Mouse (Mus musculus) urinary bladder, postnatal 36 days (tissue): Measurements from ENCODE around the gene Ctcf.

Experiments
- DNase-seq, 2 experiments: peaks; one replicate each; pipeline ENCODE4 v3.0.0; 2022; ENCODE audit warnings: low spot score in 2 of 2, mixed read lengths in 1 of 2

The Ctcf gene

GRCm38 (mm10) chr8:105648929-105649328 is 12.6 kb downstream of the Ctcf start:
- DNase-seq = no peak

- DNase-seq = no peak
Measured at GRCm38 (mm10) chr8:105657641-105658040, 21.3 kb downstream of the Ctcf start.

GRCm38 (mm10) chr8:105661167-105661566 is 24.8 kb downstream of the Ctcf start:
- no peak for DNase-seq

- DNase-seq = no peak
Measured at GRCm38 (mm10) chr8:105677891-105678290, 41.5 kb downstream of the Ctcf start.

- DNase-seq = no peak
Measured at GRCm38 (mm10) chr8:105685325-105685724, 49.0 kb downstream of the Ctcf start.

- DNase-seq = peak; percentile 41 to 62
Measured at GRCm38 (mm10) chr8:105685796-105686308, 49.5 kb downstream of the Ctcf start, which contains the start of gene Carmil2. Gene Carmil2 (plus strand): TSS chr8:105686274.

- DNase-seq = no peak
Measured at GRCm38 (mm10) chr8:105686551-105686950, 50.2 kb downstream of the Ctcf start.

- no peak for DNase-seq
Measured at GRCm38 (mm10) chr8:105687512-105687911, 51.1 kb downstream of the Ctcf start.

GRCm38 (mm10) chr8:105688242-105688752 is 51.9 kb downstream of the Ctcf start:
- DNase-seq = no peak

GRCm38 (mm10) chr8:105689256-105689982 is 53.1 kb downstream of the Ctcf start:
- no peak for DNase-seq

GRCm38 (mm10) chr8:105689983-105690360 is 53.6 kb downstream of the Ctcf start:
- DNase-seq = no peak

GRCm38 (mm10) chr8:105690978-105691377 is 54.6 kb downstream of the Ctcf start:
- no peak for DNase-seq

GRCm38 (mm10) chr8:105692449-105693182 is 56.2 kb downstream of the Ctcf start:
- DNase-seq = no peak

GRCm38 (mm10) chr8:105693648-105694047 is 57.3 kb downstream of the Ctcf start:
- DNase-seq = peak; percentile 46 to 65

GRCm38 (mm10) chr8:105694051-105694799 is 57.9 kb downstream of the Ctcf start:
- no peak for DNase-seq

GRCm38 (mm10) chr8:105695080-105695780 is 58.9 kb downstream of the Ctcf start:
- no peak for DNase-seq

GRCm38 (mm10) chr8:105697196-105697780 is 60.9 kb downstream of the Ctcf start:
- no peak for DNase-seq

GRCm38 (mm10) chr8:105698734-105699133 is 62.4 kb downstream of the Ctcf start:
- no peak for DNase-seq

- no peak for DNase-seq
Measured at GRCm38 (mm10) chr8:105699488-105700215, 63.3 kb downstream of the Ctcf start.

- peak in 1 of 2 experiments; percentile 34 for DNase-seq
Measured at GRCm38 (mm10) chr8:105700566-105700965, 64.2 kb downstream of the Ctcf start.
